Mouse (Mus musculus) adrenal gland, adult (tissue): Measurements from ENCODE around the gene Xpc.
A peak's percentile ranks its signal among the peaks of the same experiment; 100 is the strongest.

Experiments used
- DNase-seq, 2 experiments: peaks; one replicate each; pipeline ENCODE4 v3.0.0; 2022 to 2023; ENCODE audit warnings: low spot score in 1 of 2; ENCODE audit not compliant: inconsistent age in 2 of 2

The Xpc gene

DNA sequence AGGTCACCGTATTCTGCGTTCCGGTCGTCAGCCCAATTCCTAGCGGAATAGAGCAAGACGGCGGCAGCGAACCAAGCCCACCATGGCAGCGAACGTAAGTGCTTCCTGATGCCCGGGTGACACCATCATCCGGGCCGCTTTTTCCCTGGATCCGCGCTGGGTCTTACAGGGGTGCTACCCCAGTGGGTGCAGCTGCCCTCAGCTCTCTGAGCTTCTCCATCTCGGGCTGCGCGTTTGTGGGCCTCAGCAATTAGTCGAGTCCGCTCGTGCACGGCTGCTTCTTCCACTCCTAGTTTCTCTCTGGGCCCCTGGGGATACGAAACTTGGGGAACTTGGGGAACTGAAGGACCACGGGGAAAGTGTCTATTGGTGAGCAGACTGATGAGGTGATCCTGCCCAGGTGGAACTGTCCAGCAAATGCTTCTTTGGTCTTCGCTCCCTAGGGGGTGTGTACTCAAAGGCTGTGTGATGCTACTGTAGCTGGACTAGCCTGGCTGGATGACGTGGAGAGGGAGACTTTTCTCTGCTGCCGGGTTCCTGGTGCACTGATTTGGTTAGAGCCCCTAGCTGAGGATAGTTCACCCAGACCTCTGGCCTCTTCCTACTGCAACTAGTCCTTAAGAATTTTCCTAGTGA is 41.8 kb downstream of the Xpc start:
- no peak for DNase-seq

- DNase-seq, result peak; percentile 99
These were observed 42.6 kb downstream of the Xpc start, which contains the start of the genes Chchd4 and Tmem43 for GRCm38 (mm10) chr6:91472868-91473804. Gene Chchd4 (minus strand): TSS chr6:91473546. Gene Tmem43 (plus strand): TSS chr6:91473703.

DNA sequence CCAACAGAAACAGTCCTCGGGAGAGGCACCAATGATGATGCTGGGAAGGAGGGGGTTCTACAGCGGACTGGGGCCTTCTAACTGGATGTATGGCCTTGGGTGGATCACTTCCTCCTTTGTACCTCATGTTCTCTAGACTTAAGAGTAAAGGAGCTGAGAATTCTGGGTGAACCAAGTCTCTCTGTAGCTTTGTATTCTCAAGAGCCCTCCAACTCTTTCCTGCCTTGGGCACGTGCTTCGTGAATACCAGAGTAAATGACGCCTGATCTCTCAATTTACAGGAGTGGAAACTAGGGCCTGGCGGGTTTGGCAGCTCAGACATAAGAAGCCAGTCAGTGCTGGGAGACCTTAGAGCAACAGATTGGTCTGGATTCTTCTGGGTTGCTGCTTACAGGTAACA is 43.4 kb downstream of the Xpc start:
- DNase-seq, result peak; percentile 47 to 68

GRCm38 (mm10) chr6:91471427-91471826 is 44.3 kb downstream of the Xpc start:
- DNase-seq, result peak in 1 of 2 experiments; percentile 29

GRCm38 (mm10) chr6:91470712-91471111 is 45.0 kb downstream of the Xpc start:
- no peak for DNase-seq

- DNase-seq, result no peak
These were observed 48.6 kb downstream of the Xpc start for GRCm38 (mm10) chr6:91467106-91467505.

GRCm38 (mm10) chr6:91465756-91466155 is 49.9 kb downstream of the Xpc start:
- no peak for DNase-seq

DNA sequence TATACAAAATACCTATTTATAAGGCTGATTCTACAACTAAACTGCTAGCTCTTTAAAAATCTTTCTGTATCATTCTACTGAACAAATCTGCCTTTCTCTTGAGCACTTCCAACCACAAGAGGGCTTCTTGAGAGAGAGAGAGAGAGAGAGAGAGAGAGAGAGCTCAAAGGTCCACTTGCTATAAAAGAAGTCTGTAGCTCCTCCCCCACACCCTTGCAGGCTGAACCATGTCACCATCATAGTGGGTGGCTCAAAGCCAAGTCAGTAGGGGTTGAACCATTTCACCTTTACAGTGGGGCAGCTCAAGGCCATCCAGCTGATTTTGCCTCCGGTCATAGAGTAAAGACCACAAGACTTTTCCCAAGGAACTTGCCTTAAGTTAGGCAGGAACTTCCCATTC is 56.2 kb downstream of the Xpc start:
- peak in 1 of 2 experiments; percentile 38 for DNase-seq

DNA sequence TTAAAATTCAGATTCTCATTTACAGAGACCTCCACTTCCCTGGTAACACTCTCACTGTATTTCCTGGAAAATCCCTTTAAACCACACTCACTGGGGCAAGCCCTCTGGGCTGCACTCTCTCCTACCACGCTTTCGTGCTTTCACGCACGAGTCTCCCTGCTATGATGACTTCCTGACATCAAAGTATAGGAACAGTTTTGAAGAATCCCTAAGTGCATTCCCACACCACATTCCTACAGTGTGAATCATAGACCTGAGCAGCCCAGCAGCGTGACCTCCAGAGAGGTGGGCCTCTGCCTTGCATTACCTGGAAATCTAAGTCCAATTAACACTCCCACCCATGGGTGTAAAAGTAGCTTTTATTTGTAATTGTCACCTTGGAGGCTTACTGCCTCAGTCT is 61.1 kb downstream of the Xpc start:
- no peak for DNase-seq

- no peak for DNase-seq
These were observed 63.6 kb downstream of the Xpc start for GRCm38 (mm10) chr6:91452056-91452455.

DNA sequence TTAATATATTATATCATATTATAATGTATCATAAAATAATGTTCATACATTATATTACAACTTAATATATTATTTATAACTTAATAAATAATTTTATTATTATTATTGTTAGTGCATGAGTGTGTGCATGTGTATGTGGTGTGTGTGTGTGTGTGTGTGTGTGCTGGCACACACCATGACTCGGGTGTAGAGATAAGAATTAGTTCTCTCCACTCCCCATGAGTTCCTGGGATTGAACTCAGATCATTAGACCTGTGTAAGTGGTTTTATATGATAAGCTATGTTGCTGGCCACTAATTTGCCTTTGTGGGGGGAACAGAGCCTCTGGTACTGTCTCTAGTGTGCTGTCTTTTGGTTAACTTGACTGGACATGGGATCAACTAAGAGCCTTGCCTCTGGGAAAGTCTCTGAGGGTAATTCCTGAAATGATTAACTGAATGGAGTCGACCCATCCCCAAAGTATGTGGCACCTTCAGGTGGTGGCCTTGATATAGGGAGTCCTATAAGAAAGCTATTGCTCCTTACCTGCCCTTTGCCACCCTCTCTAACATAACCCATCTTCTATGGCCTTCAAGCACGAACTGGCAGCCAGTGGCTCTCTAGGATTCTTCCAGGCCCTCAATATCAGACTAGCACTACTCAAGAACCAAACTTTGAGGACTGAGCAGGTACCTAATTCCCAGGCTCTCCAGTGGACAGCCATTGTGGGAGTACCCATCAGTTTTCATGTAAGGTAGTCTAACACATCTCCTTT is 66.0 kb downstream of the Xpc start:
- no peak for DNase-seq

DNA sequence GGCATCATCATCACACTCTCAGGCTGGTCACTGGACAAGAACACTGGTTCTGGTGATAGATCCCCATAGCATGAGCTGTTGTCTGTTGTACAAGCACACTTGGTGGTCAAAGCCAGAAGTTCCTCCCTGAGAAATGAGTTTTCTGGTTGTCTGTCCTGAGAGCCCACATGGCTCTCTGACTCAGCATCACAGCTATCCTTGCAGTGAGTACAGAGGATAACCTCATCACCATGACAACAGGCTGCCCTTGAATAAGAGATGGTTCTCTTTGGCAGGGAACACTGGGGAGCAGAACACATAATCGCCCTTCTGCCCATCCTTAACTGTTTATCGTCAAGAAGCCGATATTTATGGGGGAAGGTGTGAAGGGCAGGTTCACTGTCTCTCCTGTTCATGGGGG is 70.4 kb downstream of the Xpc start:
- no peak for DNase-seq

GRCm38 (mm10) chr6:91441145-91441662 is 74.5 kb downstream of the Xpc start:
- DNase-seq, result peak in 1 of 2 experiments; percentile 39

- peak; percentile 95 to 99 for DNase-seq
These were observed 75.1 kb downstream of the Xpc start for GRCm38 (mm10) chr6:91440474-91441144.
